Mouse (Mus musculus): ENCODE measurements at regions not wholly inside any gene's neighbourhood (a gene's known extent, or its start where the extent isn't known, plus 50 kb on each side); places are given as distances from the start of the nearest gene placed in this dataset.

GRCm38 (mm10) chr14:16957802-16958201 is 138.8 kb upstream of the Rarb start:
- no peak for TF ChIP-seq CTCF (IDR thresholded peaks at IDR 0.05; ENCODE audit: low read depth)
- no peak for TF ChIP-seq EP300 (IDR thresholded peaks at IDR 0.05; ENCODE audit: low read depth)

Measured in heart, postnatal 0 days (tissue).